Mouse (Mus musculus) hindbrain, embryonic 15.5 days (tissue): Measurements from ENCODE around the gene Fmo4. TPM values are rescaled to one million over a fixed set of nuclear protein-coding genes. Genes with fewer than 3 reads are reported as not detected.

ENCODE experiments used
- ATAC-seq: fragments of 200-750 bp; cut with Nextera tagmentation; 2 replicates; pipeline ENCODE4 v1.8.0; 2017; ENCODE audit warnings: low read depth, moderate number of reproducible peaks, moderate TSS enrichment; ENCODE audit not compliant: low FRiP score
- H3K27ac ChIP-seq: fragments of 300-500 bp; sonication (generic); replicated peaks from 2 replicates; pipeline ENCODE4 v1.5.1; 2015; ENCODE audit warnings: mild to moderate bottlenecking, inconsistent platforms
- H3K27me3 ChIP-seq: fragments of 300-500 bp; sonication (generic); 2 replicates; pipeline ENCODE4 v1.6.1; 2015; ENCODE audit warnings: control low read depth, inconsistent platforms
- H3K36me3 ChIP-seq: fragments of 300-500 bp; sonication (generic); 2 replicates; pipeline ENCODE4 v1.6.1; 2015; ENCODE audit warnings: control low read depth, inconsistent platforms
- H3K4me1 ChIP-seq: fragments of 300-500 bp; sonication (generic); replicated peaks from 2 replicates; pipeline ENCODE4 v1.6.1; 2015; ENCODE audit warnings: control low read depth, inconsistent platforms
- H3K4me2 ChIP-seq: fragments of 300-500 bp; sonication (generic); 2 replicates; pipeline ENCODE4 v1.6.1; 2015; ENCODE audit warnings: moderate library complexity, mild to moderate bottlenecking, inconsistent platforms
- H3K4me3 ChIP-seq: fragments of 300-500 bp; sonication (generic); 2 replicates; pipeline ENCODE4 v1.5.1; 2015; ENCODE audit warnings: mild to moderate bottlenecking, inconsistent platforms
- H3K9ac ChIP-seq: fragments of 300-500 bp; sonication (generic); 2 replicates; pipeline ENCODE4 v1.6.1; 2015; ENCODE audit warnings: inconsistent platforms
- H3K9me3 ChIP-seq: fragments of 300-500 bp; sonication (generic); 2 replicates; pipeline ENCODE4 v1.6.1; 2016; ENCODE audit warnings: control low read depth, inconsistent platforms
- WGBS: fragments of 180-500 bp; shearing (Covaris S2); methylation state at CpG from one replicate; pipeline ENCODE4 v1.1.7; 2015; 5-methylcytosine and 5-hydroxymethylcytosine counted together
- polyA plus RNA-seq: library from polyadenylated mRNA; unstranded; fragments of >200 nt; fragmentation: Nextera tagmentation; extraction: Ambion mirVana; gene quantifications from 2 replicates; pipeline ENCODE4 v1.2.1, GENCODE M21; 2015

Gene Fmo4
- 0.30 and 0.60 TPM in 2 replicates for polyA plus RNA-seq

DNA sequence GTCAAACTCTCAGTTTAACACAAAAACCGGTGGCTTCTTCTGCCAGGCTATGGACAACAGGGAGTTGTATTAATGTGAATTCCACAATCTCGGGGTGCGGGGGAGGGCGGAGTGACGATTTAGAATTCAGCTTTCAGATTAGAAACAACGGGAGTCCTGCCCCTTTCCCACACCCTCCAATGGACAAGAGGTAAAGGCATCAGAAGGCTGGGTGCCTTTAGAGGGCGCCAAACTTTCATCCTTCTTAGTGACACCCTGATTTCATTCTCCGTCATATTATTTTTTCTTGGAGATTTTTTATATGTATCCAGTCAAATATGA lies at the start of gene Fmo4:
TSS of gene Fmo4 (minus strand) at position 137 of the 321 bp plus-strand sequence.
- H3K4me3 ChIP-seq: no peak within 1 kb of the TSS
- no peak for ATAC-seq
- H3K27ac ChIP-seq: no peak within 1 kb of the TSS
- H3K4me2 ChIP-seq: no peak within 1 kb of the TSS
- H3K36me3 ChIP-seq: no peaks in the 10 kb centered on the region
- H3K9ac ChIP-seq: no peak within 1 kb of the TSS
- no peaks in the 10 kb centered on the region for H3K4me1 ChIP-seq
- H3K27me3 ChIP-seq: no peaks in the 10 kb centered on the region
- no peaks in the 10 kb centered on the region for H3K9me3 ChIP-seq
- 36% methylated on average over 8 of the region's 8 CpGs for WGBS

DNA sequence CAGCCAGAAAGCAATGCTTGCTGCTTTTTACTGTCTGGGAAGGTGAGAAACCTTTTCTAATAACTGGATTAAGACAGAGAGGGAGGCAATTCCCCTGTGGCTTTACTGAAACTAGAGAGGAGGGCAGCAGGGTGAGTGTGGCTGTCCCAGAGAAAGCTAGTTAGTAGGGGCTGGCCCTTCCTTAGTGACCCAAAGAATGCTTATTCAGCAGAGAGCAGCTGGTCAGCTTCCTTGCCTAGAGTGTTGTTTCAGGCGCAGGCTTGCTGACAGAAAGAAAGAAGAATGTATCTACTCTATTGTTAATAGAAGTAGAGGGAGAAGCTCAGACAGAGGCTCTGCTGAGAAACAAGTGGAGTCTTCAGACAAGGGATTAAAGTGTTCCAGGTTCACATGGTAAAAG lies 48.6 kb upstream of the Fmo4 start:
- no peak for ATAC-seq
- H3K9ac ChIP-seq: no peak overlapping the region
- H3K27ac ChIP-seq: no peak overlapping the region
- no peak overlapping the region for H3K4me2 ChIP-seq
- H3K36me3 ChIP-seq: no peaks in the 10 kb centered on the region
- no peak overlapping the region for H3K4me3 ChIP-seq
- H3K9me3 ChIP-seq: no peaks in the 10 kb centered on the region
- peaks cover 4% of the 10 kb centered on the region for H3K4me1 ChIP-seq
- H3K27me3 ChIP-seq: no peaks in the 10 kb centered on the region
- 14% methylated on average over 1 of the region's 1 CpGs for WGBS

DNA sequence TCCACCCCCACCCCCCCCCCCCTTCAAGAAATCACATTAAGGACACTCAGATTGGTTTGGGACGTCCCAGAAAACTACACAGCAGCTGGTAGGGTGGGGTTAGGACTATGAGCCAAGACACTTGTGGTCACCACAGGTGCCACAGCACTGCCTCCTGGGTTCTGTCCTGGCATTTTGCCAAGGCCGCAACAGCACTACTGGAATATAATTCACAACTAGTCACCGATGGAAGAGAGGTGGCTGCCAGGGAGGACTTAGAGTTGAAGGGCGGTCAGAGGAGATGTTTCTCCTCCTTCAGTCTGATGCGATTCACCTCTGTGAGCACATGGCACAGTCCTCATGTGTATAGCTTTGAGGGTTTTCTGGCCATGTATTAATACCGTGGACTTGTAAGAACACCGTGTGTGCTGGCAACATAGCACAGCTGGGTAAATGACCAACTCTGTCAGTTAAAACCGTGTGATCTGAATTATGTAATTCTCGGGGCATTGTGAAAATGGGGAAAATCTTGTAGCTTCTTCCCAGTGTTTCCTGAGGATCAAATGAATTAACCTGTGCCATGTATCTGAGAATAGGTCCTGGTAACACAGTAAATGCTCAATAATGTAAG lies 46.3 kb upstream of the Fmo4 start:
- peak overlapping the region; percentile 4; the same call in 1 of the 2 replicates for H3K27ac ChIP-seq

DNA sequence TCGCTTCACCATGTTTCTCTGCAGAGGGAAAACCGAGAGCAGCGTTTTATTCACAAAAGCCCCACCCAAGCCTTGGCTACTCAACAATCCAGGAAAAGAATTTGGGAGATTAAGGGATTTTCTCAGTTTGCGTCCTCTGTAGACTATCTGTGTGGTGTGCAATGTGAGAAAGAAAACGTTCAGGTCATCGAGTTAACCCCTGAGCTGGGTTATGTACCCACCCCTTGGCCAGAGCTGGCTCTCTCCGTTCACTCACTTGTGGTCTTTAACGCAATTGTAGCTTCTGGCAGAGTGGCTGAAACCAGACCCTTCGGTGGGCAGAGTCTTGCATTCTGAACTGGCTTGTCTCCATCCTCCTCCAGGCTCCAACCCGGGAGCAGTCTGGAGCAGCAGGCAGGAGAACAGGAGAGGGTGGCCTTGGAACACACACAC lies 45.8 kb upstream of the Fmo4 start:
- Histone ChIP-seq H3K27ac (peak overlapping the region; percentile 76), H3K36me3 (no peaks in the 10 kb centered on the region), H3K4me3 (no peak overlapping the region), H3K9ac (no peak overlapping the region), H3K27me3 (no peaks in the 10 kb centered on the region), H3K4me1 (peaks cover 4% of the 10 kb centered on the region), H3K9me3 (no peaks in the 10 kb centered on the region), H3K4me2 (peak overlapping the region; percentile 40)
- WGBS: 56% methylated on average over 10 of the region's 10 CpGs
- peak; percentile 78 for ATAC-seq

More for the DNA sequence above, 46.3 kb upstream of the Fmo4 start:
- Histone ChIP-seq H3K4me2 (no peak overlapping the region), H3K36me3 (no peaks in the 10 kb centered on the region), H3K4me3 (no peak overlapping the region), H3K9me3 (no peaks in the 10 kb centered on the region), H3K9ac (no peak overlapping the region), H3K4me1 (peaks cover 4% of the 10 kb centered on the region), H3K27me3 (no peaks in the 10 kb centered on the region)
- 70% methylated on average over 9 of the region's 9 CpGs for WGBS
- peak; percentile 57 for ATAC-seq

DNA sequence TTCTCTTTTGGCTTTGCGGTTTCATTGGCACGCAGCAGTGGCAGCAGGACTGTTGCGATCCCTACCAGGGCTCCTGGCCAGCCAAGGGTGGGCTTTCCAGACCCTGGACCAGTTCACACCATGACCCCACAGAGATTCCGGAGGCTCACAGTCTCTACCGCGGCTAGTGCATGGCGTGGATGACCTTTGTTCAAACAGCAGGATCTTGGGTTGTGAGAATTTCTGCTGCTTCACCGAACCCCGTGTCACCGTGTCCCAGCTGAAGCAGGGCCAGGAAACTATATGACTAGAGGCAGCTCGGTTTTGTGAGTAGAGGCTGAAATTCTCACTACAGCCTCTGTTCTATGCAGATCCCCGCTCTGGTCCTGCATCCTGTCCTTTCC lies 45.0 kb upstream of the Fmo4 start:
- WGBS: 38% methylated on average over 12 of the region's 12 CpGs
- H3K27ac ChIP-seq: peak overlapping the region; percentile 76
- peaks cover 4% of the 10 kb centered on the region for H3K4me1 ChIP-seq
- no peak overlapping the region for H3K9ac ChIP-seq
- peak; percentile 79 for ATAC-seq
- no peaks in the 10 kb centered on the region for H3K9me3 ChIP-seq
- peak overlapping the region; percentile 7; the same call in 1 of the 2 replicates for H3K4me3 ChIP-seq
- no peaks in the 10 kb centered on the region for H3K27me3 ChIP-seq
- H3K4me2 ChIP-seq: peak overlapping the region; percentile 40
- no peaks in the 10 kb centered on the region for H3K36me3 ChIP-seq

DNA sequence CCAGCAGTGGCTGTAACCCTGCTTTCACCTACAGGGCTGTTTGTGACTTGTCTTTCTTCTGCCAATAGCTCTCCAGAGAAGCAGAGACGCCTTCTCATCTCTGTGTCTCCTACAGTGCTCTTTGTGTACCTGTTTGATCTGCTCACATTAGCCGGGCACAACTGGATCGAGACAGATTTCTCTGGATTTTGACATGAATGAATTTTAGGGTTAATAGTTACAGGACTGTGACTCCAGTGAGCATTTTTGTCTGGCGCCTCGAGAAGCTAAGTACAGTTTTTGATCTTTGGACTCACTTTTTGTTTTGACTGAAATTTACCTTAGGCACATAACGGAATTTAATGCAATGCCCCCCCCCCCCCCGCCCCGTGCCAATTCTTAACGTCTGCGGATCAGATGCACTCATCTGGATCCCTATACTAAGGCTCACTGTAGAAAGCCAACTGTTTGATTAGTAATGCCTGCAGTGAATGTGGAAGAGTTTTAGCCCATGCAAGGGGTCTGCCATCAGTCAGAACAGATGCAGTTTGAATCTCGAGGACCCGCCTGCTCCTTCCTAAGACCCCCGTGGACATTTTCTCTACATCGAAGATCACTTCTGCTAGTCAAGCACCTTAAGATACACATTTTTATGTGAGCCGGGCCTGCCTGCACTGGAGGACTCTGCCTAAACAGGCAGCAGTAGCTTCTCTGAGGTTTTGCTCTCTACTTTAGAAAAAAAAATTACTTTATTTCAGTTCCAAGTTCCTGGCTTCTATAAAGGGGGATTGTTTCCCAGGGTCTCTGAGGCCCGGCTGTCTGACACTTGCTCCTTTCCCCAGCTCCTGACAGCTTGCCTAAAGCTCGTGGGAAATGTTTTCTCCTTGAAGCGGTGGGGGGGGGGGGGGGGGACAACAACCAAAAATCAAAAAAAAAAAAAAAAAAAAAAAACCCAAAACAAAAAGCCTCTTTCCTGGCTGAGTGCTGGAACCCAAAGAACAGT lies 44.3 kb upstream of the Fmo4 start:
- no peak overlapping the region for H3K9ac ChIP-seq
- no peaks in the 10 kb centered on the region for H3K27me3 ChIP-seq
- no peaks in the 10 kb centered on the region for H3K36me3 ChIP-seq
- peak; percentile 50; the same call in 1 of the 2 replicates for ATAC-seq
- peak overlapping the region; percentile 77 for H3K27ac ChIP-seq
- 0 out of 2 replicates have a peak overlapping the region, but pooled peaks have one; percentile 8 for H3K4me3 ChIP-seq
- H3K4me1 ChIP-seq: peaks cover 4% of the 10 kb centered on the region
- H3K9me3 ChIP-seq: no peaks in the 10 kb centered on the region
- WGBS: 55% methylated on average over 17 of the region's 18 CpGs
- peak overlapping the region; percentile 40 for H3K4me2 ChIP-seq

DNA sequence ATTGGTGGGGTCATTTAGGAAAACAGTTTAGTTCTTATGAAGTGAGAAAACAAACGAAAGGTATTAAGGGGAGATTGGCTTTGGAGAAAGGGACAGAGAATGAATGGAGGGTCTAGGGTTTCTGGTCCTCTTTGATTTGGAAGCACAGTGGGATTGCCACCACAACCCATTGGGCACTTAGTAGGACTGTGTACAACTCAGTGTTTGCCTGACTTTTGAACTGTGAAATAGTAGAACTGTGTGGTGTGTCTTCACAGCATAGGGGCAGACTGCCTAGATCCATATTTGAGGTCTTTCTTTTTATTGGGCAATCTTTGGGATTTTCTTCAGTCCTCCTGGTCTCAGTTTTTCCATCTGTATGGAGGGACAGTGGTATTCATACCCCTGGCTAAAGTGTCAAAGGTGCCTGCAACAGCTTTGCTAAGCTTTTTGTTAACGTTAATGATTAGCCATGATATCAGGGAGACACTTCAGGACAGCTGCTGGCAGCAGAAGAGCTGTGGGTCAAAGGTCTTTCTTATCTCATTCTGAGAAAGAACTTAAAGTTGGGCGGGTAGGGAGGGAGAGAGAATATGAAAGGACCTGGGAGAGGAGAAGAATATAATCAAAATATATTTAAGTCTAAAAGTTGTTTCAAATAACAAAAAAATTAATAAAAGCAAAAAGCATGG lies 40.2 kb upstream of the Fmo4 start:
- Histone ChIP-seq H3K27ac (no peak overlapping the region), H3K4me2 (no peak overlapping the region), H3K4me1 (no peaks in the 10 kb centered on the region), H3K9me3 (no peaks in the 10 kb centered on the region), H3K9ac (no peak overlapping the region), H3K27me3 (no peaks in the 10 kb centered on the region), H3K36me3 (no peaks in the 10 kb centered on the region), H3K4me3 (no peak overlapping the region)
- 75% methylated on average over 3 of the region's 3 CpGs for WGBS
- ATAC-seq: no peak

DNA sequence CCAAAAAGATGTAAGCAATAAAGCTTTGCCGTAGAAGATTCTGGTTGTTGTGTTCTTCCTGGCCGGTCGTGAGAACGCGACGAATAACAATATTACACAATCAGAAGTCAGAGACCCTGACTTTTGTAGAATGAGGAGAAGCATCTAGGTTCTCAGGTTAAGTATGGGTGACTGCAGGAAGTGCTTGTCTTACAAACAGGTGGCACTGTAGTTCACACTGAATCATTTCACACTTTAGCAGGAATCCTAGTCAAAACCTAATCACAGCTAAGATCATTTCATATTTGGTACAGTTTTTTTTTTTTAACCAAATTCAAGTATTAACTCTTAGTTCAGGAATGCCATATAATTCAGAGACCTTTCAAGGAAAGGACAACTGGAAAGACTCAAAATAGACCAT lies 33.8 kb upstream of the Fmo4 start:
- no peaks in the 10 kb centered on the region for H3K4me1 ChIP-seq
- no peak overlapping the region for H3K4me2 ChIP-seq
- no peaks in the 10 kb centered on the region for H3K9me3 ChIP-seq
- H3K27me3 ChIP-seq: no peaks in the 10 kb centered on the region
- no peak overlapping the region for H3K9ac ChIP-seq
- H3K36me3 ChIP-seq: no peaks in the 10 kb centered on the region
- H3K27ac ChIP-seq: no peak overlapping the region
- H3K4me3 ChIP-seq: no peak overlapping the region
- no peak for ATAC-seq
- WGBS: 97% methylated on average over 6 of the region's 6 CpGs

DNA sequence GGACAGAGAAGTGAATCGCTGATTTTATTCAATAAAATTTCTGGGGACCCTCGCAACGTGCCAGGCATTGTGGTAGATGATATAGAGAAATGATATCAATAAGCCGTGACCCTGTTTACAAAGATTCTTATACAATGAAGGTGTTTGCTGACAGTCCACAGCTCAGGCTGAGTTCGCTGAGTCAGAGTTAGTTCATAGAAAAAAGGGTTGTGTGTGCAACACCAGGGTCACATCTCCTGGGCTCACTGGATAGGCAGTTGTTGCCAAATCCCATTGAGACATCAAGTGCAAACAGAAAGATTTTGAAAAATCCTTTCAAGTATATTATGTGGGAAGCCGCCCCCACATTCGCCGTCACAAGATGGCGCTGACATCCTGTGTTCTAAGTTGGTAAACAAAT lies 26.4 kb upstream of the Fmo4 start:
- Histone ChIP-seq H3K36me3 (no peaks in the 10 kb centered on the region), H3K4me1 (no peaks in the 10 kb centered on the region), H3K9me3 (no peaks in the 10 kb centered on the region), H3K27me3 (no peaks in the 10 kb centered on the region), H3K27ac (no peak overlapping the region), H3K4me3 (no peak overlapping the region), H3K9ac (no peak overlapping the region), H3K4me2 (no peak overlapping the region)
- ATAC-seq: no peak
- 96% methylated on average over 9 of the region's 9 CpGs for WGBS

DNA sequence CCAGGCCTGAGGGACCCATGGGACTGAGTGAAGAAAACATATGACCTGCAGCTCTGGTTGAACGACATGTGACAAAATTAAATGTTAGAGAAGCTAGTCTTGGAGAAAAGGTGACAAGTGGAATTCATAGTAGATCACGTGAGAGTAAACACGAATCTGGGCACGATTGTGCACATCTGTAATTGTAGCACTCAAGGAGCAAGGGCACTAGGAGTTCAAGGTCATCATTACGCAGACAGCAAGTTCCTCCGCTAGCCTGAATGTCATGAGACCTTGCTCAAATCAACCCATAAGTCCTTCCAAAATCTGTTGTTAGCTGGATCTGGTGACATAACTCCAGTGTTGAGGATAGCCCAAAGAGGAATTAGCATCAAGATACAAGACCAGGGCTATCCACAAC lies 25.2 kb upstream of the Fmo4 start:
- Histone ChIP-seq H3K27ac (no peak overlapping the region), H3K4me1 (no peaks in the 10 kb centered on the region), H3K4me3 (no peak overlapping the region), H3K4me2 (no peak overlapping the region), H3K27me3 (no peaks in the 10 kb centered on the region), H3K9ac (no peak overlapping the region), H3K36me3 (no peaks in the 10 kb centered on the region), H3K9me3 (no peaks in the 10 kb centered on the region)
- no peak for ATAC-seq
- WGBS: 95% methylated on average over 6 of the region's 6 CpGs

DNA sequence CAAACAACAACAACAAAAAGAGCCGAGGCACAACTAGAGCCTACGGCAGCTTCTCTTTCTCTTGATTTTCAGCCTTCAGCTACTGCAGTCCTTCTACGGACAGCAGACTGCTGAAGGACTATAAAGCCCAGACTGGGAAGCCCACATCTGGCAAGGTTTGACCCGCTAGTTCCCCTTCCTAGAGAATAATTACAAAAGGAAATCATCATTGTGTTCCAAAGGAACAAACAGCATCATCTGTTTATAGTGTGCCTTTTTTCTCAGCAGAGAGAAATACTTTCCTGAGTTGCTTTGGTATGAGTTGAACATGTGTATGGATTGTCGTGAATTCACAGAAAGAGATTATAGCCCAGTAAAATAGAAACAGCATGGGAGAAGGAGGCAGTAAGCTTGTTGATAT lies 20.6 kb upstream of the Fmo4 start:
- no peak overlapping the region for H3K9ac ChIP-seq
- H3K27me3 ChIP-seq: no peaks in the 10 kb centered on the region
- no peak overlapping the region for H3K4me3 ChIP-seq
- peaks cover 15% of the 10 kb centered on the region for H3K4me1 ChIP-seq
- no peak for ATAC-seq
- H3K4me2 ChIP-seq: no peak overlapping the region
- no peak overlapping the region for H3K27ac ChIP-seq
- no peaks in the 10 kb centered on the region for H3K9me3 ChIP-seq
- no peaks in the 10 kb centered on the region for H3K36me3 ChIP-seq
- WGBS: 88% methylated on average over 5 of the region's 5 CpGs

DNA sequence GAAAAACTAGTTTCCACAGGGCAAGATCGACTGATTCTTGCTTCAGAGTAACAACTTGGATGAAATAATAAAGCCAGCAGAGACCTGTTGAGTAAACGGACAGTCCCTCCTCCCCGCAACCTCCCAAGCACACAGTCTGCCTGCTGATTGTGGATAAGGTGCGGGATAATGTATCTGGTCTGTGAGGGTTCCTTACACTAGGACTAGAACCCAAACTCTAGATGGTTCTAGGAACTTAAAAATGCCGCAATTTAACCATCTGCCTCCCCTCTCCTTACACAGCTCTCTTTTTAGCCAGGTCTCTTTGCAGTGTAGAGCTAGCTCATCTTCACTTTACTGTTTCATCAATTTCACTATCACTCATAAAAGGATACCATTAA lies 18.8 kb upstream of the Fmo4 start:
- H3K4me2 ChIP-seq: peak overlapping the region; percentile 49
- H3K9ac ChIP-seq: no peak overlapping the region
- H3K4me1 ChIP-seq: peaks cover 15% of the 10 kb centered on the region
- peak overlapping the region; percentile 5; the same call in 1 of the 2 replicates for H3K4me3 ChIP-seq
- ATAC-seq: peak; percentile 72
- H3K27me3 ChIP-seq: no peaks in the 10 kb centered on the region
- H3K36me3 ChIP-seq: no peaks in the 10 kb centered on the region
- H3K27ac ChIP-seq: peak overlapping the region; percentile 70
- H3K9me3 ChIP-seq: no peaks in the 10 kb centered on the region
- 17% methylated on average over 5 of the region's 5 CpGs for WGBS
